Mouse (Mus musculus) stomach, embryonic 16.5 days (tissue): Measurements from ENCODE around the gene Isg20. TPM values are rescaled to one million over a fixed set of nuclear protein-coding genes. Genes with fewer than 3 reads are reported as not detected.

Source experiments
- ATAC-seq: fragments of 200-750 bp; cut with Nextera tagmentation; 2 replicates; pipeline ENCODE4 v1.8.0; 2017; ENCODE audit warnings: moderate number of reproducible peaks, moderate TSS enrichment; ENCODE audit not compliant: insufficient read depth, low FRiP score
- H3K27ac ChIP-seq: fragments of 300-500 bp; sonication (generic); 2 replicates; pipeline ENCODE4 v1.5.1; 2014; ENCODE audit warnings: low read length
- H3K27me3 ChIP-seq: fragments of 300-500 bp; sonication (generic); 2 replicates; pipeline ENCODE4 v1.6.1; 2014; ENCODE audit warnings: low read length, control low read depth, mixed read lengths; ENCODE audit not compliant: control insufficient read depth, insufficient read depth
- H3K36me3 ChIP-seq: fragments of 300-500 bp; sonication (generic); 2 replicates; pipeline ENCODE4 v1.6.1; 2014; ENCODE audit warnings: low read length; ENCODE audit not compliant: control insufficient read depth, insufficient read depth
- H3K4me1 ChIP-seq: fragments of 300-500 bp; sonication (generic); 2 replicates; pipeline ENCODE4 v1.6.1; 2014; ENCODE audit warnings: low read length, control low read depth, mixed read lengths; ENCODE audit not compliant: control insufficient read depth, insufficient read depth
- H3K4me2 ChIP-seq: fragments of 300-500 bp; sonication (generic); 2 replicates; pipeline ENCODE4 v1.6.1; 2014; ENCODE audit warnings: low read depth, low read length, mixed read lengths
- H3K4me3 ChIP-seq: fragments of 300-500 bp; sonication (generic); replicated peaks from 2 replicates; pipeline ENCODE4 v1.5.1; 2014; ENCODE audit warnings: mild to moderate bottlenecking, low read length
- H3K9ac ChIP-seq: fragments of 300-500 bp; sonication (generic); 2 replicates; pipeline ENCODE4 v1.6.1; 2014; ENCODE audit warnings: low read length
- H3K9me3 ChIP-seq: fragments of 300-500 bp; sonication (generic); replicated peaks from 2 replicates; pipeline ENCODE4 v1.6.1; 2016; ENCODE audit warnings: low read length, control low read depth; ENCODE audit not compliant: control insufficient read depth
- WGBS: fragments of 180-500 bp; shearing (Covaris S2); extraction: QIAGEN DNeasy Blood & Tissue Kit; methylation state at CpG from one replicate; pipeline ENCODE4 v1.1.7; 2014; 5-methylcytosine and 5-hydroxymethylcytosine counted together
- polyA plus RNA-seq: library from polyadenylated mRNA; unstranded; fragments of >200 nt; fragmentation: Nextera tagmentation; extraction: Ambion mirVana; gene quantifications from 2 replicates; pipeline ENCODE4 v1.2.1, GENCODE M21; 2015

The Isg20 gene
- polyA plus RNA-seq, 1 experiment from 2014 or later = 24.3 TPM

- peak overlapping the region; percentile 49 for H3K4me2 ChIP-seq
- H3K4me3 ChIP-seq = peak overlapping the region; percentile 26
- no peak for ATAC-seq
- peak overlapping the region; percentile 80 for H3K27ac ChIP-seq
- no peaks in the 10 kb centered on the region for H3K9me3 ChIP-seq
- peak overlapping the region; percentile 58 for H3K9ac ChIP-seq
- 0 out of 2 replicates have a peak, but pooled peaks cover 5% of the 10 kb centered on the region for H3K36me3 ChIP-seq
- WGBS = 18% methylated on average over 20 of the region's 20 CpGs
- peaks cover 24% of the 10 kb centered on the region for H3K4me1 ChIP-seq
- no peaks in the 10 kb centered on the region for H3K27me3 ChIP-seq
Observed at GRCm38 (mm10) chr7:78912253-78912973, 811 bp upstream of the Isg20 start.

DNA sequence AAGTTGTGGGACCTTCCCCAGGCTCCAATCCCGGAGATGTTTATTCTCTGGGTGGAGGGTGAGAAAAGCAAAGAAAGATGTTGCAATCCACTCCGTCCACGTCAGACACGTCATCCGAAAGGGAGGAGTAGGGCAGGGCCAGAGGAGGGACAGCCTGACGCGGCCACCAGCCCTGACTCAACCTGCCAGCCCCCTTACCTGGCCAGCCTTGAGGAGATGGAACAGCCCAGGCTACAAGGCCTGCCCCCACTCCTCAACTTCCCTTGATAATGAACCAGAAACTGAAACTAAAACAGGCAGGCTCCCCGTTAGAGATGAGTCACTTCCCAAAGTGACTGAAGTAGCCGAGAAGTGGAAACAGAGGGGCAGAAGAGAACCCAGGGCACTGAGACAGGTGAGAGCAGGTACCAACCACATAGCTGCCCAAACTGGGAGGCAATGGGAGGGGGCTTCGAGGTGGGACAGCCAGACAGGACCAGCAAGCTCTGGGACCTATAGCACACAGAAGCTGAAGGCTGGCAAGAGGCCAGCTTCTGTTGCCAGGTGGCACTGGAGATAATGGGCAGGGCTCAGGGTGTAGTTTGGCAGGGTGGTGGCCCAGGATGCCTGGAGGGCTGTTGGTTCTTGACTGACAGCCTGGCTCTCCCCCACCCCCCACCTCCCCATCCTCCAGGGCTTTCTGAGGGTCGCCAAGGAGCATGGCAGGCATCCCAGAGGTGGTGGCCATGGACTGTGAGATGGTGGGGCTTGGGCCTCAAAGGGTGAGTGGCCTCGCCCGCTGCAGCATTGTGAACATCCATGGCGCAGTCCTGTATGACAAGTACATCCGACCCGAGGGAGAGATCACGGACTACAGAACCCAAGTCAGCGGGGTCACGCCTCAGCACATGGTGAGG lies 673 bp downstream of the Isg20 start:
- WGBS = 57% methylated on average over 19 of the region's 19 CpGs
- Histone ChIP-seq H3K27ac (peak overlapping the region; percentile 80), H3K4me3 (peak overlapping the region; percentile 28), H3K9ac (peak overlapping the region; percentile 54), H3K27me3 (no peaks in the 10 kb centered on the region), H3K36me3 (0 out of 2 replicates have a peak, but pooled peaks cover 5% of the 10 kb centered on the region), H3K9me3 (no peaks in the 10 kb centered on the region), H3K4me1 (peaks cover 24% of the 10 kb centered on the region), H3K4me2 (peak overlapping the region; percentile 48)
- ATAC-seq = peak; percentile 92

GRCm38 (mm10) chr7:78914545-78914845 lies 1.3 kb downstream of the Isg20 start:
- no peak for ATAC-seq
- Histone ChIP-seq H3K27me3 (no peaks in the 10 kb centered on the region), H3K27ac (peak overlapping the region; percentile 80), H3K4me3 (no peak overlapping the region), H3K4me2 (peak overlapping the region; percentile 48; the same call in 1 of the 2 replicates), H3K36me3 (0 out of 2 replicates have a peak, but pooled peaks cover 2% of the 10 kb centered on the region), H3K9ac (peak overlapping the region; percentile 7; the same call in 1 of the 2 replicates), H3K9me3 (no peaks in the 10 kb centered on the region), H3K4me1 (peaks cover 29% of the 10 kb centered on the region)
- 63% methylated on average over 3 of the region's 3 CpGs for WGBS

- Histone ChIP-seq H3K36me3 (no peaks in the 10 kb centered on the region), H3K4me2 (peak overlapping the region; percentile 18; the same call in 1 of the 2 replicates), H3K27me3 (no peaks in the 10 kb centered on the region), H3K4me3 (no peak overlapping the region), H3K27ac (peak overlapping the region; percentile 80; the same call in 1 of the 2 replicates), H3K9me3 (no peaks in the 10 kb centered on the region), H3K4me1 (peaks cover 29% of the 10 kb centered on the region), H3K9ac (0 out of 2 replicates have a peak overlapping the region, but pooled peaks have one; percentile 26)
- WGBS = 77% methylated on average over 11 of the region's 11 CpGs
- ATAC-seq = no peak
Observed at GRCm38 (mm10) chr7:78914896-78915510, 1.8 kb downstream of the Isg20 start.

GRCm38 (mm10) chr7:78918686-78919085 lies 5.5 kb downstream of the Isg20 start:
- peak; percentile 50 for ATAC-seq
- Histone ChIP-seq H3K36me3 (no peaks in the 10 kb centered on the region), H3K4me3 (no peak overlapping the region), H3K4me2 (no peak overlapping the region), H3K9ac (no peak overlapping the region), H3K9me3 (no peaks in the 10 kb centered on the region), H3K4me1 (peaks cover 17% of the 10 kb centered on the region), H3K27me3 (no peaks in the 10 kb centered on the region), H3K27ac (peak overlapping the region; percentile 64)
- WGBS = 47% methylated on average over 4 of the region's 4 CpGs

DNA sequence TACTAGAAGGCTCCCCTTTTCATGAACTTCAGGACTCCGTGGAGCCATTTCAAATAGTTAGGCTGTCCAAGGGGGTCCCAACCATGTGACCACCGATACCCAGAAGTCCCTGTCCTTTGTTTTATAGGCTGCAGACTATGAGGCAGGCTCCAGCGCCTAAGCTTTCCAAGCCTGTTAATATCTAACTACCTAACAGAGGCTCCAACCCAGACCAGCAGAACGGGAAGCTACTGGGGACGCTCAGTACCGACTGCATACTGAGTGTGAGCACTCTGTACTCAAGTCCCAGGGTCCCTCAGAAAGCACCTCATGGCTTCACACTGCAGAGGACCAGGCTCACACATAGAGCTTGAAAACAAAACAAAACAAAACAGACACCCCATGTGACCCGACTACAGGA lies 9.3 kb downstream of the Isg20 start:
- 59% methylated on average over 7 of the region's 7 CpGs for WGBS
- Histone ChIP-seq H3K4me3 (no peak overlapping the region), H3K9me3 (no peaks in the 10 kb centered on the region), H3K27ac (no peak overlapping the region), H3K36me3 (no peaks in the 10 kb centered on the region), H3K4me2 (no peak overlapping the region), H3K27me3 (no peaks in the 10 kb centered on the region), H3K9ac (no peak overlapping the region), H3K4me1 (0 out of 2 replicates have a peak, but pooled peaks cover 4% of the 10 kb centered on the region)
- ATAC-seq = no peak

DNA sequence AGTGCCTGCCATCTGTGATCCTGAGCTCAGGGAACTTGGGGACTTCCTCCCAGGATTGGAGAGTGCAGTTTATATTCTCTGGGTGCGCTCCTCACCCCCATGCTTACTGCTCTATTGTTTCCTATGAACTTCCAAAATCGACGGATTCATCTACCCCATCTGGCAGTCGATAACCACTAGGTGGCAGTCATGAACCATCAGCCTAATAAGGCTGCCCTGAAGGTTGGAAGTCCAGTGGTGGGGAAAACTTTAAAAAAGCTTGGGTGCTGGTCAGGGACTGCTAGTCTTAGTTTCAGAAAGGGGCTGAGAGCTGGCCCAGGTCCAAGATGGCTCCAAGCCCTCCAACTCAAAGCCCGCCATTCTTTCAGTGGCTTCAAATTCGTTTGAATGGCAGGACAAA lies 11.1 kb downstream of the Isg20 start:
- H3K27me3 ChIP-seq = no peaks in the 10 kb centered on the region
- H3K4me3 ChIP-seq = no peak overlapping the region
- WGBS = 13% methylated on average over 6 of the region's 6 CpGs
- no peak overlapping the region for H3K4me2 ChIP-seq
- no peaks in the 10 kb centered on the region for H3K9me3 ChIP-seq
- H3K27ac ChIP-seq = no peak overlapping the region
- 0 out of 2 replicates have a peak, but pooled peaks cover under 1% of the 10 kb centered on the region for H3K4me1 ChIP-seq
- no peak for ATAC-seq
- no peaks in the 10 kb centered on the region for H3K36me3 ChIP-seq
- no peak overlapping the region; the same call in 1 of the 2 replicates for H3K9ac ChIP-seq

- no peak overlapping the region for H3K4me3 ChIP-seq
- WGBS = 64% methylated on average over 7 of the region's 7 CpGs
- no peak overlapping the region for H3K9ac ChIP-seq
- peak; percentile 24; the same call in 1 of the 2 replicates for ATAC-seq
- H3K9me3 ChIP-seq = no peaks in the 10 kb centered on the region
- H3K36me3 ChIP-seq = no peaks in the 10 kb centered on the region
- no peak overlapping the region for H3K27ac ChIP-seq
- H3K4me1 ChIP-seq = no peaks in the 10 kb centered on the region
- no peaks in the 10 kb centered on the region for H3K27me3 ChIP-seq
- H3K4me2 ChIP-seq = no peak overlapping the region
Observed at GRCm38 (mm10) chr7:78924796-78925195, 11.6 kb downstream of the Isg20 start.
